Mouse (Mus musculus): ENCODE measurements around the gene Strada. TPM values are rescaled to one million over a fixed set of nuclear protein-coding genes. Genes with fewer than 3 reads are reported as not detected.

The Strada gene
- polyA plus RNA-seq, 1 experiment, result 58.2 TPM

DNA sequence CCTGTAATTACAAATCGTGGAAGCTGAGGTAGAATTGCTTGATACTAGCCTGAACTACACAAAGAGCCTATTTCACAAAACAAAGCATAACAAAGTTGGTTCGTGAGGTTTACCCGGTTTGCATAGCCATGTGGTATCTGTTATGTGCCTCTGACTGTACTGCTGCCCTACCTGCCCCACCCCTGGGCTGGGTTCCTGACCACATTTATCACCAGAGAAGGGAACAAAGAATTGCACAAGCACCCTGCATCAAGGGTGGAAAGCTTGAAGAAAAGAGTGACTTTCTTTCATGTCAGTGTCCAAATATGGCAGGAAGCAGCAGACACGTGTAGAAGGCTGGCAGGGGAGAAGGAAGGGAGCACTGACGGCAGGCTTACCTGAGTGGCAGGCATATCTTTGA lies 34.5 kb downstream of the Strada start:
- H3K27ac ChIP-seq (ENCODE audit: insufficient read depth, low read length), result no peak overlapping the region
- H3K4me1 ChIP-seq (ENCODE audit: control insufficient read depth, insufficient read depth, low read length), result no peaks in the 10 kb centered on the region
- WGBS, result 91% methylated on average over 5 of the region's 5 CpGs
- no peaks in the 10 kb centered on the region for H3K27me3 ChIP-seq (ENCODE audit: control insufficient read depth, insufficient read depth, low read length)
- no peak overlapping the region for H3K4me3 ChIP-seq (replicated peaks; ENCODE audit: insufficient read depth, low read depth, low read length)
- DNase-seq, result no peak
- TF ChIP-seq CTCF (IDR thresholded peaks at IDR 0.05; ENCODE audit: borderline replicate concordance, insufficient read depth, low read depth, low read length), result no peak
- no peak for TF ChIP-seq POLR2A (IDR thresholded peaks at IDR 0.05; ENCODE audit: borderline replicate concordance, insufficient read depth, low read length)

DNA sequence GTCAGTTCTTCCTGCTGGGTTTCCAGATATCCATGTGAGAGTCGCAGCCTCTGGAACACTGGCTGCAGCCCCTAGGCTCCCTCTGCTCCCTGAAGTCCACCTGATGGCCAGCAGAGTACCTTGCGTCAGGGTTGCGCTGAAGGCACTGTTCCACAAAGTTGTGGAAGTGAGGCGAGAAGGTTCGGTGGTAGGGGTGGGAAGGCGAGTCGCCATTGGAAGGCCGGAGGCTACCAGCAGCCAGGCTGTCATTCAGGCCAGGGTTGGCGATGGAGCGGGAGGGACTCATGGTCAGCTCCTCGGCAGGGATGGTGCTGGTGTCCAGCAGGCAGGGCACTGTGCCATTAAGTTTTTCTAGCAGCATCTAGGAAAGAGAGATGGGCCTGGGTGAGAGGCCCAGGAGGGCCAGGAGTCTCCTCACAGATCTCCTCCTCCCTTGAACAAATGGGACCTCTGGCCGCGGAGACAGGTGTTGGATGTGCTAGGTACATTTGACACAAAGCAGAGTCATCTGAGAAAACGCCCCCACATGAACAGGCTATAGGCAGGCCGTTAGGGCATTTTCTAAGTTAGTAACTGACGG lies 37.3 kb downstream of the Strada start:
- TF ChIP-seq POLR2A (IDR thresholded peaks at IDR 0.05; ENCODE audit: borderline replicate concordance, insufficient read depth, low read length) (no peak), CTCF (IDR thresholded peaks at IDR 0.05; ENCODE audit: borderline replicate concordance, insufficient read depth, low read depth, low read length) (no peak)
- DNase-seq, result no peak
- Histone ChIP-seq H3K4me3 (replicated peaks; ENCODE audit: insufficient read depth, low read depth, low read length) (no peak overlapping the region), H3K27me3 (ENCODE audit: control insufficient read depth, insufficient read depth, low read length) (no peaks in the 10 kb centered on the region), H3K4me1 (ENCODE audit: control insufficient read depth, insufficient read depth, low read length) (peaks cover 8% of the 10 kb centered on the region; the same call in 1 of the 2 replicates), H3K27ac (ENCODE audit: insufficient read depth, low read length) (no peak overlapping the region)
- WGBS, result 78% methylated on average over 16 of the region's 16 CpGs

DNA sequence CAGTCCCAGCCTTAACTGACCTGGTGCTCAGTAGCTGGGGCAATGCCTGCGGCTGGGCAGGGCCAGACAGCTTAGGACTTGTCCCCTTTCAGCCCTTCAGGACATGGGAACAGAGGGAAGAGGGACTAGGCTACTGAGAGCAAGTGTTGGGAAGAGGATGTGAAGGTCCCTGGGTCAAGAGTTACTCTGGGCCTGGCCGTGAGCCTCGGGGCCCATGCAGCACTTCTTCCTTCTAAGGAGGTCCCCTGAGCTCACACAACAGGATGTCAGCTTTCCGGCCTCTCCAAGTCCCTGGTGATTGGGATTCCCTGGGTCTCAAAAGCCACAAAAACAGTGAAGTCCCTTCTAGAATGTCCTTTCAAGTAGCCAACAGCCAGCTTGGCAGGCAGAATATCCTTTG lies 38.4 kb downstream of the Strada start:
- Histone ChIP-seq H3K4me3 (replicated peaks; ENCODE audit: insufficient read depth, low read depth, low read length) (no peak overlapping the region), H3K27me3 (ENCODE audit: control insufficient read depth, insufficient read depth, low read length) (no peaks in the 10 kb centered on the region), H3K4me1 (ENCODE audit: control insufficient read depth, insufficient read depth, low read length) (peaks cover 16% of the 10 kb centered on the region; the same call in 1 of the 2 replicates), H3K27ac (ENCODE audit: insufficient read depth, low read length) (no peak overlapping the region)
- 94% methylated on average over 4 of the region's 4 CpGs for WGBS
- DNase-seq, result peak in 1 of 2 experiments; percentile 13
- TF ChIP-seq POLR2A (IDR thresholded peaks at IDR 0.05; ENCODE audit: borderline replicate concordance, insufficient read depth, low read length) (no peak), CTCF (IDR thresholded peaks at IDR 0.05; ENCODE audit: borderline replicate concordance, insufficient read depth, low read depth, low read length) (no peak)

DNA sequence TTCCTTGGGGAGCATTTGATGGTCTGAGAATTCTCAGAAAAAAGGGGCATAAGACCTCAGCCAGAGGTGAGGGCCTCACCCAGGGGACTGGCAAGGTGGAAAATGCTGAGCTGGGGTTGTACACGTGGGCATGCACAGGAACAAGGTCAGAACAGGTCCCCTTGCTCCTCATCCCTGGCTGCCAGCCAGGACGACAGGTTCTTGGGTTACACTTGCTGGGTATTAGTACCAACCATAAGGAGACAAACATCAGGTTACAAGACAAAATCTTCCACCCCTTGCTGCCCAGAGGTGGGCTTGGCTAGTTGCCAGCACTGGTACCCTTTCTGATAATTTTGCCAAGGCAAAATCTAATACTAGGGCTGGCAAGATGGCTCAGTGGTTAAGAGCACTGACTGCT lies 39.7 kb downstream of the Strada start:
- WGBS, result 73% methylated on average over 2 of the region's 2 CpGs
- Histone ChIP-seq H3K27ac (ENCODE audit: insufficient read depth, low read length) (0 out of 2 replicates have a peak overlapping the region, but pooled peaks have one; percentile 4), H3K27me3 (ENCODE audit: control insufficient read depth, insufficient read depth, low read length) (no peaks in the 10 kb centered on the region)

DNA sequence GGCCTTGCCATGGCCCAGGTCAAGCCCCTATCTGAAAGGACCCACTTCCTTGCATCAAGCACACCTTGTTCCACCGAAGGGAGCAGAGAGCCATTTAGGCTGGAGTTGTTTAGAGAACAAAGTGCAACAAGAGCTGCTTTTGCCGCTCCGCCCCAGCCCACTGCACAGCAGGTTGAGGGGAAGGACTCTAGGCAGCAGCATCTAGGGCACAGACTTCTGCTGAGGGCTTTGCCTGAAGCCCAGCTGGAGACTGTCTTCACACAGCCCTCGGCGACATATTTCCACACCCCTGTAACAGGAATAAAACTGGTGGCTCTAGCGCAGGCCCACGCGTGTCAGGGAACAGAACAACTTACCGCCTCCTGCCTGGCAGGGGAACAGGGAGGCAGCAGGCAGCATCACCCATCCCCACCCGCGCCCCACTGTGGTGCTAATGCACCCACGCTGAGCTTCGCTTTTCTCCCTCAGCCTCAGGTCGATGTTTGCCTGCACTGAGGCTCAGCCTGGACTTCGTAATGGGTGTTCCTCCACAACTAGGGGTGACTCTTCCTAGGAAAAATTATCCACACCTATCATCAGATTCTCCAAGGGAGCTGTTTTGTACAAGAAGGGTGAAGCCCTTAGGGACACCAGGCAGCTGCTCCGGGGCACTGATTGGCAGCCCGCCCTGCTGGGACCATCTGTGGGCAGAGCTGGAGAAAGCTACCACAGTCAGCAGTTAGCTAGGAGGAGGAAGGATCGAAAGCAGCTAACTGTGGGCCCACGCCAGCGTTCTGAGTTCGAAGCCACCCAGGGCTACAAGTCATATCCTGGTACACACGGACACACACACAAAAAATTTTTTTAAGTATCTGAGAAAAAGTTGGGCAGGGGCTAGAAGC lies 40.9 kb downstream of the Strada start, which contains the start of the genes Gm10840 and Limd2:
Gene Gm10840 (plus strand): TSS at position 10 of the 881 bp plus-strand sequence.
Gene Limd2 (minus strand): TSS at position 20 of the 881 bp plus-strand sequence.
- H3K4me1 ChIP-seq (ENCODE audit: control insufficient read depth, insufficient read depth, low read length), result peaks cover 23% of the 10 kb centered on the region
- H3K27me3 ChIP-seq (ENCODE audit: control insufficient read depth, insufficient read depth, low read length), result no peaks in the 10 kb centered on the region
- TF ChIP-seq POLR2A (IDR thresholded peaks at IDR 0.05; ENCODE audit: borderline replicate concordance, insufficient read depth, low read length) (peak; percentile 41; the same call in 1 of the 2 replicates), CTCF (IDR thresholded peaks at IDR 0.05; ENCODE audit: borderline replicate concordance, insufficient read depth, low read depth, low read length) (no peak)
- 11% methylated on average over 22 of the region's 22 CpGs for WGBS
- peak; percentile 77 for DNase-seq
- H3K4me3 ChIP-seq (replicated peaks; ENCODE audit: insufficient read depth, low read depth, low read length), result peak within 1 kb of the TSS; percentile 90
- H3K27ac ChIP-seq (ENCODE audit: insufficient read depth, low read length), result peak within 1 kb of the TSS; percentile 90

More for the DNA sequence above, 39.7 kb downstream of the Strada start:
- H3K4me1 ChIP-seq (ENCODE audit: control insufficient read depth, insufficient read depth, low read length), result peaks cover 21% of the 10 kb centered on the region; the same call in 1 of the 2 replicates
- peak in 1 of 2 experiments; percentile 37 for DNase-seq
- TF ChIP-seq CTCF (IDR thresholded peaks at IDR 0.05; ENCODE audit: borderline replicate concordance, insufficient read depth, low read depth, low read length), result no peak
- no peak for TF ChIP-seq POLR2A (IDR thresholded peaks at IDR 0.05; ENCODE audit: borderline replicate concordance, insufficient read depth, low read length)
- no peak overlapping the region for H3K4me3 ChIP-seq (replicated peaks; ENCODE audit: insufficient read depth, low read depth, low read length)

DNA sequence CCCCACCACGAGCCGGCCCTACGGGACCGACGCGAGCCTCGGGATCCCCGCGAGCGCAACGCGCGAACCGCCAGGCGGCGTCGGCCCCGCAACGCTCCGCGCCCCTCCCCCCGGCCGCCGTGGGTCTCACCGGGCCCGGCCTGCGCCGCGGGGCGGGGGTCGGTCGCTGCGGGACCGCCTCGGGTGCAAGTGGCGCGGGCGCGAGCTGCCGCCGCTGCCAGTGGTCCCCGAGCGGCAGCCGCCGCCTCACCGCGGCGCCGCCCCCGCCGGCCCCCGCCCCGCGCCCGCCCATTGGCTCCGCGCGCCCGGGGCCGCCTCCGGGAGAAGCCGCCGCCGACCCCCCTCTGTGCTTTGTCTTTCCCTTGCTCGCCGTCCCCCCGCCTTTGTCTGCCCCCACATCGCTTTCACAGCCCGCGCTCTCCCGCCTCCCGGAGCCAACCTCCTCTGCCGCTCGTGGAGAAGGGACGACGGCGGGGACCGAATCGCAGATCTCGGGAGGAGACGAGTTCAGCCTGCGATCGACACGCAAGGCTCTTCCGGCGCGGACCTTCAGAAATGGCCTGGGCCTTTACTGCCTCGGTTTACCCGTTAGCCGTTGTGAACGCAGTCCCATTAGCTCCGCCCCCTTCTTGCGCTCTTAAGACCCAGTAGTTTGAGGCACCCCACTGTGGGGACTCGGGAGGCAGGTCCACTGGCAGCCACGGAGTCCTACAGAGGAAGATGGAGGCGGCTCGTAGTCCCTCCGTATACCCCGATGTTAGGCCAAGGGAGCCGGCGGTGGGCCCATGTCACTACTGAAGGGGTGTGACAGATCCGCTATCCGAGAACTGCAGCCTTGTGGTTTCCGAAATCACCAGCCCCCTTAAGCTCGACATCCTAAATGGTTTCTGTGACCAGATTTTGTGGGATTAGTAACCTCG lies 41.8 kb downstream of the Strada start:
- WGBS, result 1% methylated on average over 106 of the region's 106 CpGs
- no peaks in the 10 kb centered on the region for H3K27me3 ChIP-seq (ENCODE audit: control insufficient read depth, insufficient read depth, low read length)
- TF ChIP-seq POLR2A (IDR thresholded peaks at IDR 0.05; ENCODE audit: borderline replicate concordance, insufficient read depth, low read length) (peak; percentile 61; the same call in 1 of the 2 replicates), CTCF (IDR thresholded peaks at IDR 0.05; ENCODE audit: borderline replicate concordance, insufficient read depth, low read depth, low read length) (no peak; the same call in 1 of the 2 replicates)
- peak overlapping the region; percentile 90 for H3K27ac ChIP-seq (ENCODE audit: insufficient read depth, low read length)
- peak overlapping the region; percentile 90 for H3K4me3 ChIP-seq (replicated peaks; ENCODE audit: insufficient read depth, low read depth, low read length)
- DNase-seq, result peak; percentile 89
- peaks cover 23% of the 10 kb centered on the region for H3K4me1 ChIP-seq (ENCODE audit: control insufficient read depth, insufficient read depth, low read length)

All from cerebellum, adult 2 months (tissue).